Mouse (Mus musculus) gastrocnemius, postnatal 10 days (tissue): ENCODE measurements around the gene Map2k2. TPM values are rescaled to one million over a fixed set of nuclear protein-coding genes. Genes with fewer than 3 reads are reported as not detected.
A peak's percentile ranks its signal among the peaks of the same experiment; 100 is the strongest.
"Not testable (repeated sequence)": the region's sequence is repeated elsewhere in the genome, so short reads cannot be mapped to it uniquely, and the experiment has no call there.

Experiments
- DNase-seq: peaks from one replicate; pipeline ENCODE4 v3.0.0; 2021; ENCODE audit warnings: mixed read lengths
- long read RNA-seq, 2 experiments: library from polyadenylated mRNA; stranded (forward); transcript quantifications; one replicate each; pipeline ENCODE4 v2.0.0; 2021
- total RNA-seq, 2 experiments: library from RNA; stranded (reverse); gene quantifications; 2 replicates each; pipeline ENCODE4 v1.2.3; 2021

Gene Map2k2
- 100 to 1,000 TPM; 170 to 177 TPM for total RNA-seq
- long read RNA-seq, experiment 1, transcript Map2k2-202 (11 exons, 1,556 nt) = major isoform, 170 of 310 reads
- long read RNA-seq, experiment 1, transcript Map2k2-207 (11 exons, 2,405 nt) = minor isoform, 94 of 310 reads
- long read RNA-seq, experiment 1, partial matches to known transcripts = 19 of 310 reads
- long read RNA-seq, experiment 1, other reads (novel, unspliced or antisense) = 27 of 310 reads
- long read RNA-seq, experiment 2, transcript Map2k2-202 (11 exons, 1,556 nt) = major isoform, 197 of 326 reads
- long read RNA-seq, experiment 2, transcript Map2k2-207 (11 exons, 2,405 nt) = minor isoform, 91 of 326 reads
- long read RNA-seq, experiment 2, partial matches to known transcripts = 25 of 326 reads
- long read RNA-seq, experiment 2, other reads (novel, unspliced or antisense) = 13 of 326 reads

GRCm38 (mm10) chr10:81105565-81106112, at the start of gene Map2k2:
Gene Map2k2, plus strand, starts transcription at chr10:81105915.
- DNase-seq = peak; percentile 98

GRCm38 (mm10) chr10:81057406-81058130, 48.1 kb upstream of the Map2k2 start:
- DNase-seq = no peak

GRCm38 (mm10) chr10:81058896-81059295, 46.8 kb upstream of the Map2k2 start:
- no peak for DNase-seq

GRCm38 (mm10) chr10:81059603-81060543, 45.8 kb upstream of the Map2k2 start, which contains the start of gene Sgta:
Gene Sgta, minus strand, starts transcription at chr10:81060181.
- DNase-seq = peak; percentile 97

GRCm38 (mm10) chr10:81062710-81063109, 43.0 kb upstream of the Map2k2 start:
- no peak for DNase-seq

- DNase-seq = not testable (repeated sequence)
Observed at GRCm38 (mm10) chr10:81064519-81064918, 41.2 kb upstream of the Map2k2 start.

GRCm38 (mm10) chr10:81068706-81069105, 37.0 kb upstream of the Map2k2 start:
- DNase-seq = no peak

GRCm38 (mm10) chr10:81069836-81070235, 35.9 kb upstream of the Map2k2 start, which contains the start of gene Thop1:
Gene Thop1, plus strand, starts transcription at chr10:81070035.
- peak; percentile 96 for DNase-seq

GRCm38 (mm10) chr10:81072290-81072689, 33.4 kb upstream of the Map2k2 start:
- no peak for DNase-seq

GRCm38 (mm10) chr10:81073464-81073863, 32.3 kb upstream of the Map2k2 start:
- no peak for DNase-seq

- no peak for DNase-seq
Observed at GRCm38 (mm10) chr10:81075734-81076133, 30.0 kb upstream of the Map2k2 start.

- DNase-seq = no peak
Observed at GRCm38 (mm10) chr10:81076356-81076755, 29.4 kb upstream of the Map2k2 start.

GRCm38 (mm10) chr10:81077916-81078315, 27.8 kb upstream of the Map2k2 start:
- no peak for DNase-seq

- no peak for DNase-seq
Observed at GRCm38 (mm10) chr10:81080008-81080655, 25.6 kb upstream of the Map2k2 start.

GRCm38 (mm10) chr10:81082168-81082960, 23.4 kb upstream of the Map2k2 start:
- peak; percentile 69 for DNase-seq

- no peak for DNase-seq
Observed at GRCm38 (mm10) chr10:81087021-81087420, 18.7 kb upstream of the Map2k2 start.

GRCm38 (mm10) chr10:81089216-81089615, 16.5 kb upstream of the Map2k2 start:
- DNase-seq = no peak

GRCm38 (mm10) chr10:81090621-81091020, 15.1 kb upstream of the Map2k2 start:
- DNase-seq = no peak

GRCm38 (mm10) chr10:81092465-81093250, 13.1 kb upstream of the Map2k2 start:
- DNase-seq = peak; percentile 53
